Mouse (Mus musculus): ENCODE results near the gene Taco1.

- TF ChIP-seq CTCF (IDR thresholded peaks at IDR 0.05; ENCODE audit: low read depth, low read length) = no peak
- TF ChIP-seq POLR2A (IDR thresholded peaks at IDR 0.05; ENCODE audit: borderline replicate concordance, low read depth, low read length) = no peak
These were observed 21.5 kb upstream of the Taco1 start for GRCm38 (mm10) chr11:106044349-106044748.
